Mouse (Mus musculus): Measurements from ENCODE around the gene Chdh. TPM values are rescaled to one million over a fixed set of nuclear protein-coding genes. Genes with fewer than 3 reads are reported as not detected.

Chdh gene
- polyA plus RNA-seq, 1 experiment: 1.3 TPM

DNA sequence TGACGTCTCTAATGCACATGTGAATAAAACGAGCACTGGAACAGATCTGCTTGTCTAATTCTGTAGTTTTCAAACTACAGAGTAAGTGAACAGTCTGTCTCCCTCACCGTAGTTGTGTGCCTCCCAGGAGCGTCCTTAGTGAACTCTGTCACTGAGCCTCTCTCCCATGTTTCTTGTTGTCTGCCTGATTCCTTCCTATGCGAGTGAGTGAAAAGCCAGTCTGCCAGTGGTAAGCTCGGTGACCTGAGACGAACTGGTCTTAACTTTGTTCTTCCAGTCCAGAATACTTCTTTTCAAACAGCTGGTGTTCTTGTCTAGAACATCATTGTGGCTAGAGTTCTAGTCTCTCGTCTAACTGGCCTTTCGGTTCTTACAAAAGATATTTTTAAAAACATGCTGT lies 21.1 kb upstream of the Chdh start:
- no peaks in the 10 kb centered on the region for H3K27me3 ChIP-seq (ENCODE audit: control insufficient read depth, insufficient read depth, low read length, poor library complexity, severe bottlenecking)
- H3K9me3 ChIP-seq (replicated peaks; ENCODE audit: control insufficient read depth, insufficient read depth, low read length, poor library complexity, severe bottlenecking): no peaks in the 10 kb centered on the region
- no peaks in the 10 kb centered on the region for H3K4me1 ChIP-seq (ENCODE audit: control insufficient read depth, insufficient read depth, low read length)
- no peak overlapping the region for H3K4me3 ChIP-seq (ENCODE audit: low read depth, low read length)
- no peak for TF ChIP-seq CTCF (IDR thresholded peaks at IDR 0.05; ENCODE audit: low read depth, low read length)
- TF ChIP-seq POLR2A (IDR thresholded peaks at IDR 0.05; ENCODE audit: insufficient read depth, low read length): no peak
- no peak for TF ChIP-seq EP300 (IDR thresholded peaks at IDR 0.05; ENCODE audit: insufficient read depth, low read depth, low read length)
- H3K36me3 ChIP-seq (ENCODE audit: control insufficient read depth, insufficient read depth, low read length, poor library complexity, severe bottlenecking): peaks cover 69% of the 10 kb centered on the region
- H3K9ac ChIP-seq (ENCODE audit: low read depth, poor library complexity, severe bottlenecking): no peak overlapping the region
- no peak overlapping the region for H3K27ac ChIP-seq (ENCODE audit: insufficient read depth, low read length)

DNA sequence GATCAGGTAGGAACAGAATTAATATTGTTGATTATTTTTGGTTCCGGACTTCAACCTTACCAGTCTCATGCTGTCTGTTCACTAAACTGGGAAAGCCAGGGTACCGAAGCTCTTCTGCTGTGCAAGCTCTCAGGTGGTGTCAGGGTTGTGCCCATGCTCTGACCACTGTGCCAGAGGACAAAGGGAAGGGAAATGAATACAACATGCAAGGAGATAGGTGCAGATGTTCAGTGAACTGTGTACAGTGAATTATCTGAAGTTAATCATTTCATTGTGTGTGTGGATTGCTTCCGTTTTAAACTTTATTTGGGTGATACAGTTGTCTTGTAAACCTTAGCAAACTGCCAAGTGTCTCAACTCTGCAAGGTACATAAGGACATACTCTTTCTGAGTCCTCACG lies 20.5 kb upstream of the Chdh start:
- peaks cover 72% of the 10 kb centered on the region for H3K36me3 ChIP-seq (ENCODE audit: control insufficient read depth, insufficient read depth, low read length, poor library complexity, severe bottlenecking)
- no peaks in the 10 kb centered on the region for H3K9me3 ChIP-seq (replicated peaks; ENCODE audit: control insufficient read depth, insufficient read depth, low read length, poor library complexity, severe bottlenecking)
- no peak overlapping the region for H3K9ac ChIP-seq (ENCODE audit: low read depth, poor library complexity, severe bottlenecking)
- no peaks in the 10 kb centered on the region for H3K4me1 ChIP-seq (ENCODE audit: control insufficient read depth, insufficient read depth, low read length)
- TF ChIP-seq EP300 (IDR thresholded peaks at IDR 0.05; ENCODE audit: insufficient read depth, low read depth, low read length) (no peak), POLR2A (IDR thresholded peaks at IDR 0.05; ENCODE audit: insufficient read depth, low read length) (no peak), CTCF (IDR thresholded peaks at IDR 0.05; ENCODE audit: low read depth, low read length) (no peak)
- H3K4me3 ChIP-seq (ENCODE audit: low read depth, low read length): no peak overlapping the region
- no peaks in the 10 kb centered on the region for H3K27me3 ChIP-seq (ENCODE audit: control insufficient read depth, insufficient read depth, low read length, poor library complexity, severe bottlenecking)
- no peak overlapping the region for H3K27ac ChIP-seq (ENCODE audit: insufficient read depth, low read length)

DNA sequence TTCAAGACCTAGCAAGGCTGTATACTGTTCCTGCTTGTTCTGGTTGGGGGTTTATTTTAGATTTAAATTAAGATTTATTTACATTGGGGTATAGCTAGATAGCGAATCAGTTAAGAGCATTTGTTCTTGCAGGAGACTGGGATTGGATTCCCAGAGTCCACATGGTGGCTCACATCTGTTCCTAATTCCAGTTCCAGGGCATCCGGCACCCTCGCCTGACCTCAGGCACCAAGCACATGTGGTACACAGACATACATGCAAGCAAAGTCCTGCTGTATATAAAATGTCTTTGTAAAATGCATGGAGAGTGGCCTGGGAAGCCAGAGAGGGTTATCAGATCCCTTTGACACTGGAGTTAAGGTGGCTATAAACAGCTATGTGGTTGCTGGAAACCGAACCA lies 13.8 kb upstream of the Chdh start:
- Histone ChIP-seq H3K9ac (ENCODE audit: low read depth, poor library complexity, severe bottlenecking) (no peak overlapping the region), H3K27ac (ENCODE audit: insufficient read depth, low read length) (no peak overlapping the region), H3K27me3 (ENCODE audit: control insufficient read depth, insufficient read depth, low read length, poor library complexity, severe bottlenecking) (no peaks in the 10 kb centered on the region), H3K36me3 (ENCODE audit: control insufficient read depth, insufficient read depth, low read length, poor library complexity, severe bottlenecking) (peaks cover 21% of the 10 kb centered on the region), H3K4me1 (ENCODE audit: control insufficient read depth, insufficient read depth, low read length) (peaks cover 3% of the 10 kb centered on the region), H3K9me3 (replicated peaks; ENCODE audit: control insufficient read depth, insufficient read depth, low read length, poor library complexity, severe bottlenecking) (no peaks in the 10 kb centered on the region), H3K4me3 (ENCODE audit: low read depth, low read length) (no peak overlapping the region)
- no peak for TF ChIP-seq EP300 (IDR thresholded peaks at IDR 0.05; ENCODE audit: insufficient read depth, low read depth, low read length)
- TF ChIP-seq CTCF (IDR thresholded peaks at IDR 0.05; ENCODE audit: low read depth, low read length): no peak
- no peak for TF ChIP-seq POLR2A (IDR thresholded peaks at IDR 0.05; ENCODE audit: insufficient read depth, low read length)

DNA sequence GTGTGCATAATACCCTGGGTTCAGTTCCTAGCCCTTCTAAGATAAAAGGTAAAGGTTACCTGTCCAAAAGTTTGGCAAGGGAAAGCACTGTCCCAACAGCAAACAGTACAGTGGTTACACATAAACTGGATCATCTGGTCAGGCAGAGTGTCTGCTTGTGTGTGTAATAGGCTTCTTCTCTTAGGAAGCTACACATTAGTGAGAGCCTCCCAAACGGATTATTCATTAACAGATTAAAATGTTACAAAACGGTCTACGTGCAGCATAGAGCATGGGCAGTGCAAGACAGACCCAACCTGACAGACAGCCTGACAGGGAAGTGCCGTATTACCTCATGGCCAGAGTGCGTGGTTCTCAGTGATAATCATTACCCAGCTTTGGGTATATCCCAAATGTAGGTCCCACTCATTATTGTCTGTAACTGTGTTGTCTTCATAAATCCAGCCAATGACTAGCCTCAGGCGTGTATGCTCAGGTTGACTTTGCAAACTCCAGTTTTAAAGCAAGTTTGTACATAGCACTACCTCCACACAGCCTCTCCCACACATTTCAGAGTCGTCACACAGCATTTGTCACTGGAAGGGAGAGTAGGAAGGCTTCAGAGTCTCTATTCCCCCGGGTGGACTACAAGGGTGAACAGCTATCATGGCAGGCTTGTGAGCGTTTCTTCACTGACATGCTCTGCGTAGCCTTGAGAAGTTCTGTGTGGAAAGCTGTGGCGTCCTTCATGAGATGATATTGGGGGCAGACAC lies 12.6 kb upstream of the Chdh start:
- peaks cover 14% of the 10 kb centered on the region for H3K36me3 ChIP-seq (ENCODE audit: control insufficient read depth, insufficient read depth, low read length, poor library complexity, severe bottlenecking)
- TF ChIP-seq POLR2A (IDR thresholded peaks at IDR 0.05; ENCODE audit: insufficient read depth, low read length) (no peak), EP300 (IDR thresholded peaks at IDR 0.05; ENCODE audit: insufficient read depth, low read depth, low read length) (no peak), CTCF (IDR thresholded peaks at IDR 0.05; ENCODE audit: low read depth, low read length) (no peak)
- H3K9ac ChIP-seq (ENCODE audit: low read depth, poor library complexity, severe bottlenecking): no peak overlapping the region
- H3K27me3 ChIP-seq (ENCODE audit: control insufficient read depth, insufficient read depth, low read length, poor library complexity, severe bottlenecking): no peaks in the 10 kb centered on the region
- no peak overlapping the region for H3K4me3 ChIP-seq (ENCODE audit: low read depth, low read length)
- H3K27ac ChIP-seq (ENCODE audit: insufficient read depth, low read length): no peak overlapping the region
- no peaks in the 10 kb centered on the region for H3K9me3 ChIP-seq (replicated peaks; ENCODE audit: control insufficient read depth, insufficient read depth, low read length, poor library complexity, severe bottlenecking)
- H3K4me1 ChIP-seq (ENCODE audit: control insufficient read depth, insufficient read depth, low read length): peaks cover 3% of the 10 kb centered on the region

DNA sequence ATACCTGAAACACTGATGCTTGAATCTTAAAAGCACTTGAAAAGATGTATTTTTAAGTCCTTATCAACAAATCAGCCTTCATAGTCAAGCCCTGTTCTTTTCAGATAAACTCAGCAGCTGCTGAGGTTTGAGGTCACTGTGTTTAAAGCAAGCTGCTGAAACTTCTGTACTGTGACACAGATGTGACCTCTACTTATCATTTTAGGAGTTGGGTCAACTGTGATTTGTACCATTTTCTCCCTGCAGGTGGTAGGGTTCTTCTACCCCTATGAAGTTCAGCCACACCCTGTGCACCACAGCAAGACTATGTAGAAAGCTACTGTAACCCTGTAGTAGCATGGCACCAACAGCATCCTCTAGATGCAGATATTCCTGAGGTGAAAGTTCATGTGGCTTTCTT lies 11.5 kb upstream of the Chdh start:
- Histone ChIP-seq H3K27me3 (ENCODE audit: control insufficient read depth, insufficient read depth, low read length, poor library complexity, severe bottlenecking) (no peaks in the 10 kb centered on the region), H3K4me1 (ENCODE audit: control insufficient read depth, insufficient read depth, low read length) (peaks cover 3% of the 10 kb centered on the region), H3K4me3 (ENCODE audit: low read depth, low read length) (no peak overlapping the region), H3K27ac (ENCODE audit: insufficient read depth, low read length) (no peak overlapping the region), H3K9ac (ENCODE audit: low read depth, poor library complexity, severe bottlenecking) (no peak overlapping the region), H3K36me3 (ENCODE audit: control insufficient read depth, insufficient read depth, low read length, poor library complexity, severe bottlenecking) (peaks cover 13% of the 10 kb centered on the region), H3K9me3 (replicated peaks; ENCODE audit: control insufficient read depth, insufficient read depth, low read length, poor library complexity, severe bottlenecking) (no peaks in the 10 kb centered on the region)
- TF ChIP-seq POLR2A (IDR thresholded peaks at IDR 0.05; ENCODE audit: insufficient read depth, low read length): no peak

DNA sequence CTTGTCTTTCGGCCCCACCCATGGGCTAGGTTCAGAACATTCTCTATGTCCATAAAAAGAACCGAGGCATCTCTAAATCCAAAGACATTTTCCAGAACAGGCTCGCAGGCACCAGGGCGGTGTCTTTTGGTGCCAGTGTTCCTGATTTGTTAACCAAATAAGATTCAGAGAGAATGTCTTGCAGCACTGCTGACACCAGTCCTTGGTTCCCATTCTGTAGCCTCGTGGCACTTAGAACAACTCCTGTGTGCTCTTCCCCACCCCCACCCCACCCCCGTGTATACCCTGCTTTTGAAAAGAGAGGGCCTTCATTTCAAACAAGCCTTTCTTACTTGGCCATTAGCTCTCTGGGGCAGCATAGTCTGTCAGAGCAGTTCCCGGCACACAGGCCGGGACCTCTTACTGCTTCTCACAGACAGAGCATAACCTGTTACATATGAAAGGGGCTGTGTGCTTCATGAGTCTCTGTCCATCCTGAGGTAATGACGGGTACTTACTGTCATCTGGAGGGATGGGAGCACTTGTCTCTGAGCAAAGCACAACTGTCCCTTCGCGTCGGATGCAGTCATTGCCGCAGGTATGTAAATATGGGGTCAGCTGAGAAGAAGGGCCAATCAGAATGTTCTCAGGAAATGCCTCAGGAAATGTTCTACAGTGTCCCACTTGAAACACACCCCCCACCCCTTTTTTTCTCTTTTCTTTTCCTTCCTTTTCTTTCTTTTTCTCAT lies 9.9 kb upstream of the Chdh start:
- no peak overlapping the region for H3K27ac ChIP-seq (ENCODE audit: insufficient read depth, low read length)
- peaks cover 4% of the 10 kb centered on the region; the same call in 1 of the 2 replicates for H3K36me3 ChIP-seq (ENCODE audit: control insufficient read depth, insufficient read depth, low read length, poor library complexity, severe bottlenecking)
- H3K9ac ChIP-seq (ENCODE audit: low read depth, poor library complexity, severe bottlenecking): no peak overlapping the region
- TF ChIP-seq CTCF (IDR thresholded peaks at IDR 0.05; ENCODE audit: low read depth, low read length) (no peak), POLR2A (IDR thresholded peaks at IDR 0.05; ENCODE audit: insufficient read depth, low read length) (no peak), EP300 (IDR thresholded peaks at IDR 0.05; ENCODE audit: insufficient read depth, low read depth, low read length) (no peak)
- no peaks in the 10 kb centered on the region for H3K27me3 ChIP-seq (ENCODE audit: control insufficient read depth, insufficient read depth, low read length, poor library complexity, severe bottlenecking)
- H3K4me1 ChIP-seq (ENCODE audit: control insufficient read depth, insufficient read depth, low read length): peaks cover 3% of the 10 kb centered on the region
- H3K4me3 ChIP-seq (ENCODE audit: low read depth, low read length): no peak overlapping the region
- H3K9me3 ChIP-seq (replicated peaks; ENCODE audit: control insufficient read depth, insufficient read depth, low read length, poor library complexity, severe bottlenecking): no peaks in the 10 kb centered on the region

Measured in ES-Bruce4 (cell line).